Mouse (Mus musculus) gastrocnemius, postnatal 4 days (tissue): ENCODE measurements at regions not wholly inside any gene's neighbourhood (a gene's known extent, or its start where the extent isn't known, plus 50 kb on each side); places are given as distances from the start of the nearest gene placed in this dataset.
A peak's percentile ranks its signal among the peaks of the same experiment; 100 is the strongest.

Experiments
- DNase-seq, 2 experiments: peaks; one replicate each; pipeline ENCODE4 v3.0.0; 2021 to 2022; ENCODE audit warnings: low spot score in 2 of 2, mixed read lengths in 2 of 2

- no peak for DNase-seq
Measured at GRCm38 (mm10) chr3:157842872-157843271, 82.0 kb downstream of the Cth start.

GRCm38 (mm10) chr3:157841164-157841719 lies 83.6 kb downstream of the Cth start:
- no peak for DNase-seq

- DNase-seq = no peak
Measured at GRCm38 (mm10) chr3:157804307-157804706, 120.6 kb downstream of the Cth start.

- no peak for DNase-seq
Measured at GRCm38 (mm10) chr3:157803356-157803755, 121.5 kb downstream of the Cth start.

GRCm38 (mm10) chr3:157787559-157788256 lies 137.2 kb downstream of the Cth start:
- no peak for DNase-seq

GRCm38 (mm10) chr3:157781071-157781470 lies 143.8 kb downstream of the Cth start:
- no peak for DNase-seq

GRCm38 (mm10) chr3:157777779-157778178 lies 147.1 kb downstream of the Cth start:
- DNase-seq = no peak

- no peak for DNase-seq
Measured at GRCm38 (mm10) chr3:157763487-157764199, 161.2 kb downstream of the Cth start.

GRCm38 (mm10) chr3:157759856-157760255 lies 165.0 kb downstream of the Cth start:
- no peak for DNase-seq

- no peak for DNase-seq
Measured at GRCm38 (mm10) chr3:157754826-157755225, 170.1 kb downstream of the Cth start.

- no peak for DNase-seq
Measured at GRCm38 (mm10) chr3:157750266-157750665, 174.6 kb downstream of the Cth start.

GRCm38 (mm10) chr3:157748395-157749037 lies 176.4 kb downstream of the Cth start:
- no peak for DNase-seq

- no peak for DNase-seq
Measured at GRCm38 (mm10) chr3:157743000-157743399, 176.3 kb downstream of the Ptger3 start.

GRCm38 (mm10) chr3:157739628-157740294 lies 173.1 kb downstream of the Ptger3 start:
- no peak for DNase-seq

- DNase-seq = no peak
Measured at GRCm38 (mm10) chr3:157732136-157732940, 165.6 kb downstream of the Ptger3 start.

- no peak for DNase-seq
Measured at GRCm38 (mm10) chr3:157729711-157730367, 163.1 kb downstream of the Ptger3 start.

GRCm38 (mm10) chr3:157724542-157724941 lies 157.8 kb downstream of the Ptger3 start:
- DNase-seq = no peak

GRCm38 (mm10) chr3:157723184-157723583 lies 156.5 kb downstream of the Ptger3 start:
- no peak for DNase-seq

- DNase-seq = peak; percentile 41 to 64
Measured at GRCm38 (mm10) chr3:157717313-157717921, 150.7 kb downstream of the Ptger3 start.

- no peak for DNase-seq
Measured at GRCm38 (mm10) chr3:157714023-157714422, 147.3 kb downstream of the Ptger3 start.
